Mouse (Mus musculus): Measurements from ENCODE around the gene Uba52. TPM values are rescaled to one million over a fixed set of nuclear protein-coding genes. Genes with fewer than 3 reads are reported as not detected.
A peak's percentile ranks its signal among the peaks of the same experiment; 100 is the strongest.
"Not testable (repeated sequence)": the region's sequence is repeated elsewhere in the genome, so short reads cannot be mapped to it uniquely, and the experiment has no call there.

Uba52 gene
- total RNA-seq, 4 experiments from 2014 or later: 772 to 1,065 (median 933) TPM

- no peak for DNase-seq (ENCODE audit: low spot score in 2 of 2)
Observed at GRCm38 (mm10) chr8:70534281-70534680, 23.7 kb upstream of the Uba52 start.

GRCm38 (mm10) chr8:70530314-70530713 is 19.7 kb upstream of the Uba52 start:
- no peak for DNase-seq (ENCODE audit: low spot score in 2 of 2)

GRCm38 (mm10) chr8:70529741-70530161 is 19.1 kb upstream of the Uba52 start:
- DNase-seq (ENCODE audit: low spot score in 2 of 2): no peak

GRCm38 (mm10) chr8:70529299-70529698 is 18.7 kb upstream of the Uba52 start:
- DNase-seq (ENCODE audit: low spot score in 2 of 2): no peak

GRCm38 (mm10) chr8:70528182-70528797 is 17.7 kb upstream of the Uba52 start:
- DNase-seq (ENCODE audit: low spot score in 2 of 2): no peak

GRCm38 (mm10) chr8:70527512-70528181 is 17.0 kb upstream of the Uba52 start, which contains the start of the genes Fkbp8 and Kxd1:
Gene Fkbp8, plus strand, starts transcription at chr8:70527724.
Gene Kxd1, minus strand, starts transcription at chr8:70527956.
- peak; percentile 96 to 100 for DNase-seq (ENCODE audit: low spot score in 2 of 2)

- DNase-seq (ENCODE audit: low spot score in 2 of 2): no peak
Observed at GRCm38 (mm10) chr8:70527111-70527511, 16.5 kb upstream of the Uba52 start.

- peak; percentile 94 to 96 for DNase-seq (ENCODE audit: low spot score in 2 of 2)
Observed at GRCm38 (mm10) chr8:70522592-70523403, 12.2 kb upstream of the Uba52 start.

GRCm38 (mm10) chr8:70519606-70520005 is 9.0 kb upstream of the Uba52 start:
- no peak for DNase-seq (ENCODE audit: low spot score in 2 of 2)

- DNase-seq (ENCODE audit: low spot score in 2 of 2): no peak
Observed at GRCm38 (mm10) chr8:70519043-70519442, 8.4 kb upstream of the Uba52 start.

- no peak for DNase-seq (ENCODE audit: low spot score in 2 of 2)
Observed at GRCm38 (mm10) chr8:70517940-70518643, 7.5 kb upstream of the Uba52 start.

- no peak for DNase-seq (ENCODE audit: low spot score in 2 of 2)
Observed at GRCm38 (mm10) chr8:70513441-70513840, 2.8 kb upstream of the Uba52 start.

- DNase-seq (ENCODE audit: low spot score in 2 of 2): no peak
Observed at GRCm38 (mm10) chr8:70512253-70512903, 1.8 kb upstream of the Uba52 start.

- no peak for DNase-seq (ENCODE audit: low spot score in 2 of 2)
Observed at GRCm38 (mm10) chr8:70511770-70512169, 1.2 kb upstream of the Uba52 start.

GRCm38 (mm10) chr8:70511174-70511573 is 573 bp upstream of the Uba52 start:
- DNase-seq (ENCODE audit: low spot score in 2 of 2): not testable (repeated sequence)

- no peak for DNase-seq (ENCODE audit: low spot score in 2 of 2)
Observed at GRCm38 (mm10) chr8:70509281-70509952, 1.2 kb downstream of the Uba52 start.

GRCm38 (mm10) chr8:70507027-70507393 is 3.6 kb downstream of the Uba52 start:
- no peak for DNase-seq (ENCODE audit: low spot score in 2 of 2)

- peak; percentile 88 to 91 for DNase-seq (ENCODE audit: low spot score in 2 of 2)
Observed at GRCm38 (mm10) chr8:70506328-70507026, 4.1 kb downstream of the Uba52 start, which contains the start of gene Rex1bd. Gene Rex1bd, minus strand, starts transcription at chr8:70506752.

GRCm38 (mm10) chr8:70505698-70506327 is 4.8 kb downstream of the Uba52 start:
- DNase-seq (ENCODE audit: low spot score in 2 of 2): no peak

Data from layer of hippocampus, adult 8-10 months (tissue).